Mouse (Mus musculus) B cell, adult 2 months (primary cell): ENCODE measurements around the gene Gm21954.

Source experiments
- DNase-seq, 2 experiments: peaks; one replicate each; pipeline ENCODE4 v3.0.0; 2022

The Gm21954 gene

GRCm38 (mm10) chr3:55461685-55462655, 10.0 kb downstream of the Gm21954 start:
- no peak for DNase-seq

- DNase-seq: no peak
Observed at GRCm38 (mm10) chr3:55461092-55461491, 10.9 kb downstream of the Gm21954 start.

- DNase-seq: no peak
Observed at GRCm38 (mm10) chr3:55452464-55452863, 19.5 kb downstream of the Gm21954 start.

GRCm38 (mm10) chr3:55451877-55452276, 20.1 kb downstream of the Gm21954 start:
- no peak for DNase-seq

GRCm38 (mm10) chr3:55451035-55451434, 21.0 kb downstream of the Gm21954 start:
- DNase-seq: no peak

- no peak for DNase-seq
Observed at GRCm38 (mm10) chr3:55449148-55449547, 22.9 kb downstream of the Gm21954 start.

GRCm38 (mm10) chr3:55447486-55448460, 24.2 kb downstream of the Gm21954 start:
- DNase-seq: no peak

- no peak for DNase-seq
Observed at GRCm38 (mm10) chr3:55446681-55447080, 25.3 kb downstream of the Gm21954 start.

GRCm38 (mm10) chr3:55443725-55444124, 28.3 kb downstream of the Gm21954 start:
- no peak for DNase-seq

GRCm38 (mm10) chr3:55443271-55443670, 28.7 kb downstream of the Gm21954 start:
- DNase-seq: no peak

GRCm38 (mm10) chr3:55442012-55442645, 29.9 kb downstream of the Gm21954 start:
- DNase-seq: no peak

- DNase-seq: no peak
Observed at GRCm38 (mm10) chr3:55440342-55440741, 31.7 kb downstream of the Gm21954 start.

- DNase-seq: no peak
Observed at GRCm38 (mm10) chr3:55438824-55439446, 33.1 kb downstream of the Gm21954 start.

GRCm38 (mm10) chr3:55434276-55434675, 37.7 kb downstream of the Gm21954 start:
- no peak for DNase-seq

GRCm38 (mm10) chr3:55431223-55431622, 40.8 kb downstream of the Gm21954 start:
- DNase-seq: no peak

GRCm38 (mm10) chr3:55430022-55430549, 41.9 kb downstream of the Gm21954 start:
- no peak for DNase-seq

- DNase-seq: no peak
Observed at GRCm38 (mm10) chr3:55423640-55424397, 48.2 kb downstream of the Gm21954 start.

GRCm38 (mm10) chr3:55420436-55421083, 51.5 kb downstream of the Gm21954 start:
- no peak for DNase-seq

GRCm38 (mm10) chr3:55419334-55419733, 52.7 kb downstream of the Gm21954 start:
- no peak for DNase-seq

GRCm38 (mm10) chr3:55418845-55419244, 53.2 kb downstream of the Gm21954 start:
- DNase-seq: no peak

GRCm38 (mm10) chr3:55415527-55415950, 56.5 kb downstream of the Gm21954 start:
- no peak for DNase-seq
